Mouse (Mus musculus) liver, postnatal 0 days (tissue): ENCODE measurements around the gene Slc35c2. TPM values are rescaled to one million over a fixed set of nuclear protein-coding genes. Genes with fewer than 3 reads are reported as not detected.

Source experiments
- ATAC-seq: fragments of 200-750 bp; cut with Nextera tagmentation; 2 replicates; pipeline ENCODE4 v1.8.0; 2017; ENCODE audit warnings: mild to moderate bottlenecking, moderate library complexity
- DNase-seq: peaks from one replicate; pipeline ENCODE4 v3.0.0-alpha.2; 2016
- H3K27ac ChIP-seq: fragments of 300-500 bp; sonication (generic); 2 replicates; pipeline ENCODE4 v1.5.1; 2014; ENCODE audit warnings: antibody characterized with exemption, moderate library complexity, mild to moderate bottlenecking, low read depth
- H3K27me3 ChIP-seq: fragments of 300-500 bp; sonication (generic); 2 replicates; pipeline ENCODE4 v1.6.1; 2014; ENCODE audit warnings: low read length, control low read depth, mixed read lengths; ENCODE audit not compliant: insufficient read depth
- H3K36me3 ChIP-seq: fragments of 300-500 bp; sonication (generic); replicated peaks from 2 replicates; pipeline ENCODE4 v1.6.1; 2014; ENCODE audit warnings: mild to moderate bottlenecking, control low read depth, low read length, moderate library complexity, mixed read lengths; ENCODE audit not compliant: insufficient read depth
- H3K4me1 ChIP-seq: fragments of 300-500 bp; sonication (generic); 2 replicates; pipeline ENCODE4 v1.6.1; 2014; ENCODE audit warnings: antibody characterized with exemption, mild to moderate bottlenecking, control low read depth; ENCODE audit not compliant: insufficient read depth
- H3K4me2 ChIP-seq: fragments of 300-500 bp; sonication (generic); 2 replicates; pipeline ENCODE4 v1.6.1; 2014; ENCODE audit warnings: low read depth, mild to moderate bottlenecking, low read length, moderate library complexity, mixed read lengths
- H3K4me3 ChIP-seq: fragments of 300-500 bp; sonication (generic); 2 replicates; pipeline ENCODE4 v1.5.1; 2014; ENCODE audit warnings: low read depth, low read length
- H3K9ac ChIP-seq: fragments of 300-500 bp; sonication (generic); replicated peaks from 2 replicates; pipeline ENCODE4 v1.6.1; 2014; ENCODE audit warnings: mild to moderate bottlenecking, moderate library complexity
- H3K9me3 ChIP-seq: fragments of 300-500 bp; sonication (generic); 2 replicates; pipeline ENCODE4 v1.6.1; 2016; ENCODE audit warnings: mild to moderate bottlenecking, control low read depth, low read length, mixed read lengths
- CTCF ChIP-seq: sonication (generic); IDR thresholded peaks from 2 replicates; pipeline ENCODE4 v1.5.1; 2016; ENCODE audit warnings: antibody characterized with exemption, low read depth
- EP300 ChIP-seq: IDR thresholded peaks from 2 replicates; pipeline ENCODE4 v1.6.1; 2016; ENCODE audit warnings: antibody characterized with exemption, low read depth, mild to moderate bottlenecking
- WGBS: fragments of 180-500 bp; shearing (Covaris S2); extraction: QIAGEN DNeasy Blood & Tissue Kit; methylation state at CpG from one replicate; pipeline ENCODE4 v1.1.7; 2014; ENCODE audit not compliant: insufficient replicate concordance; 5-methylcytosine and 5-hydroxymethylcytosine counted together
- polyA plus RNA-seq: library from polyadenylated mRNA; unstranded; fragments of >200 nt; fragmentation: Nextera tagmentation; extraction: Ambion mirVana; gene quantifications from 2 replicates; pipeline ENCODE4 v1.2.1, GENCODE M21; 2015

Gene Slc35c2
- polyA plus RNA-seq, 1 experiment from 2014 or later, result 30.5 TPM

DNA sequence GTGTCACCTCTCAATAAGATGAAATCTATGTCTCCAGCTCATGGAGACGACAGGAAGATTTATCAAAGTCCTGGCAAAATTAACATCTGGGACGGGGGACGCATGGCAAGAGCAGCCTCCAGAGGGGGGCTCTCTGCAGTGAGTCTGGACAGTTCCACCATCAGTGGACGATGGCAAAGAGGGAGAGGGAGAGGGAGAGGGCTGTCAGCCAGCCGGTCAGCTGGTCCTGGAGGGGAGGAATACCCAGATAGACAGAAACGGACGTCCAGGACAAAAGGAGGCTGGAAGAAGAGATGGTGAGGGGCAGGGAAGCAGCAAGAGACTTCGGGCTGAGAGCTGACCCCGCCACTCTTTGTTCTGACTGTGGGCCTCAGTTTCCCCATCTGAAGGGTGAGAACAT, 34.9 kb downstream of the Slc35c2 start:
- Histone ChIP-seq H3K4me3 (no peak overlapping the region), H3K4me1 (no peaks in the 10 kb centered on the region), H3K27me3 (peaks cover 21% of the 10 kb centered on the region), H3K9ac (no peak overlapping the region), H3K36me3 (no peaks in the 10 kb centered on the region), H3K9me3 (no peaks in the 10 kb centered on the region), H3K27ac (no peak overlapping the region), H3K4me2 (no peak overlapping the region)
- ATAC-seq (no peak), DNase-seq (no peak)
- TF ChIP-seq EP300, result no peak
- TF ChIP-seq CTCF, result no peak
- WGBS, result 60% methylated on average over 9 of the region's 9 CpGs

DNA sequence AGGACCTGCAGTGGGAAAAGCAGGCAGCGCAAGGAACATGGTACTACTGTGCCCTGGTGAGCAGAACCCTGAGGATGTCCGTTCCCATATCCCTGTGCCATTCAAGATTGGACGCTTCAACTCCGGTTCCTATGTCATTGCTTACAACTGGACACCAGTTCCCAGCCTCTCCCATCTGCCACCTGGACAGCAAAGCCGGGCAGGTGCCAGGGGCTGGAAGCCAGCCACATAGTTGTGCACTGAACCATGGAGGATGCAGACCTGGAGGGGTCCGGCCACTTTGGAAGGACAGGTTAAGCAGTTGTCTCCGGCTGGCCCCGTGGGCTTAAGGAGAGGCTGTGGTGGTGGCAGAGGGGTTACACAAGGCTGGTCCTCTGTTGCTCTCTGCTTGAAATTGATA, 35.3 kb downstream of the Slc35c2 start:
- no peak for DNase-seq
- no peaks in the 10 kb centered on the region for H3K9me3 ChIP-seq
- TF ChIP-seq CTCF, result no peak
- no peak for TF ChIP-seq EP300
- H3K36me3 ChIP-seq, result no peaks in the 10 kb centered on the region
- H3K27me3 ChIP-seq, result peaks cover 21% of the 10 kb centered on the region
- 70% methylated on average over 8 of the region's 8 CpGs for WGBS
- no peaks in the 10 kb centered on the region for H3K4me1 ChIP-seq
- H3K9ac ChIP-seq, result no peak overlapping the region
- no peak for ATAC-seq
- no peak overlapping the region for H3K27ac ChIP-seq
- H3K4me3 ChIP-seq, result no peak overlapping the region
- no peak overlapping the region for H3K4me2 ChIP-seq

DNA sequence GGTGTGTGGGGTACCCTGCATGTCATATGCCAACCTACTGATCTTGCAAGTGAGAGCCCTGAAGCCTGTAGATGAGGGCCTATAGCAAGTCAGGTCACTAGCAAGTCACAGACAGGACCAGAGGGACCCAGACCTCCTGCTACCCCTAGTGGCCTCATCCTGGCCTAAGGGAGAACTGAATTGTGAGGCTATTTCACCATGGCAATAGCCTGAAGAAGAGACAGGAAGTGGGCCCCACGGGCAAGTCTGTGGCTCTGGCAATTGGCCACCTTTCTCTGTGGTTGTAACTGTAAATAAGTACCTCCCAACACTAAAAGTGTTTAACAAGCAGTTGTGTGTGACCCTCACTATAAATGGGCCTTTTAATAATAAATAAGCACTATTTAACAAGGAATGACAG, 36.8 kb downstream of the Slc35c2 start:
- H3K27me3 ChIP-seq, result peaks cover 25% of the 10 kb centered on the region
- no peak for DNase-seq
- no peak for ATAC-seq

DNA sequence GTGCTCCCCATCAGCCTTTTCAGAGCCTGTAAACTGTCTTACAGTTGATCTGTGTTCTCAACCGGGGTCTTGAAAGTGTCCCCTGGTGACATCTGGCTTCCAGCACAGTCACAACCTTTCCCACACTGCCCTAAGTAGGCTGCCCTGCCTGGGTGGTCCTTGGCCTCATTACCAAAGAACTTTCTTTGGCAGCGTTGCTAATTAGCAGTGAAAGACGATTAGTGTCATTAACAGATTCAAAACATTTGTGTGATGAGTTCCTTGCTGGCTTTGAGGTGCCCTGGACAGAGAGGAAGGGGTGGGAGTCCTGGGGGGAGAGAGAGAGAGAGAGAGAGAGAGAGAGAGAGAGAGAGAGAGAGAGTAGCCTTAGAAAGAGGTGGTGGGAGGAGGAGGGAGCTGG, 38.7 kb downstream of the Slc35c2 start:
- Histone ChIP-seq H3K9ac (no peak overlapping the region), H3K27me3 (peaks cover 22% of the 10 kb centered on the region), H3K4me3 (no peak overlapping the region), H3K9me3 (no peaks in the 10 kb centered on the region), H3K4me2 (no peak overlapping the region), H3K36me3 (no peaks in the 10 kb centered on the region), H3K27ac (no peak overlapping the region), H3K4me1 (no peaks in the 10 kb centered on the region)
- DNase-seq (no peak), ATAC-seq (no peak)
- WGBS, result 41% methylated on average over 3 of the region's 3 CpGs
- TF ChIP-seq EP300 (no peak), CTCF (no peak)

More for the DNA sequence above, 36.8 kb downstream of the Slc35c2 start:
- no peaks in the 10 kb centered on the region for H3K9me3 ChIP-seq
- H3K4me3 ChIP-seq, result no peak overlapping the region
- H3K4me1 ChIP-seq, result no peaks in the 10 kb centered on the region
- H3K4me2 ChIP-seq, result no peak overlapping the region
- TF ChIP-seq EP300, result no peak
- peak; percentile 29; the same call in 1 of the 2 replicates for TF ChIP-seq CTCF
- no peak overlapping the region for H3K27ac ChIP-seq
- 28% methylated on average over 1 of the region's 1 CpGs for WGBS
- no peak overlapping the region for H3K9ac ChIP-seq
- H3K36me3 ChIP-seq, result no peaks in the 10 kb centered on the region

GRCm38 (mm10) chr2:165246349-165246748, 41.3 kb downstream of the Slc35c2 start:
- H3K4me3 ChIP-seq, result no peak overlapping the region
- H3K36me3 ChIP-seq, result no peaks in the 10 kb centered on the region
- ATAC-seq (no peak), DNase-seq (no peak)
- WGBS, result 31% methylated on average over 11 of the region's 11 CpGs
- H3K4me2 ChIP-seq, result no peak overlapping the region
- H3K27ac ChIP-seq, result no peak overlapping the region
- H3K9ac ChIP-seq, result no peak overlapping the region
- no peaks in the 10 kb centered on the region for H3K4me1 ChIP-seq
- TF ChIP-seq CTCF, result no peak
- no peak for TF ChIP-seq EP300
- H3K9me3 ChIP-seq, result no peaks in the 10 kb centered on the region
- H3K27me3 ChIP-seq, result peaks cover 29% of the 10 kb centered on the region

DNA sequence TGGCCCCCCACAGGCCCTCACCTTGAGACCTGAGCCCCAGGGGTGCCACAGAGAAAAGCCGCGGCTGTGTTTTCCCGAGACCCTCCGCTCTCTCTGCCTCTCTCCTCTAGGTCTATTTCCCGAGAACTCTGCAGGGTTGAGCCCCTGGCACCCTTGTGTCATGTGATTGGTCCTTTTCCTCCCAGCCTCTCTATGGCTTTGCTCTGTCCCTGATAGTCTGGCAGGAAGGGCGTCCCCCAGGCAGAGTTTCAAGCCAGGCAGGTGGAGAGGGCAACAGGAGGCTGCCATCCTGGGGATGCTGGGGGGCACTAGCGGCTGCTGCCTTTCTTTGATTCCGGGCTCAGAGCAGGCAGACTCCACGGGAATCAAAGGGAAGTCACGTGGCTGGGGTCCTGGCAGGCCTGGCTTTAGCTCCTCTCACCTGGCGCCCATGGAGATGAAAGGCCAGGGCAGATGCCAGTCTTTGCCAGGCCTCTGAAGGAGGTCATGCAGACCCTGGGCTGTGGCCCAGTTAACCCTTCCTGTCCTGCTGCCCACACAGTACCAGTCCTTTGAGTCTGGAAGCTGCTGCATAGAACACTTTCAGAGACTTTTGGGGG, 44.4 kb downstream of the Slc35c2 start:
- no peak for ATAC-seq
- Histone ChIP-seq H3K4me3 (no peak overlapping the region), H3K27ac (no peak overlapping the region), H3K36me3 (no peaks in the 10 kb centered on the region), H3K4me1 (no peaks in the 10 kb centered on the region), H3K9me3 (no peaks in the 10 kb centered on the region), H3K9ac (no peak overlapping the region), H3K4me2 (no peak overlapping the region), H3K27me3 (peaks cover 60% of the 10 kb centered on the region)
- TF ChIP-seq CTCF (no peak), EP300 (no peak)
- WGBS, result 10% methylated on average over 11 of the region's 11 CpGs
- no peak for DNase-seq
